Comparison of ENCODE assay signal across 30 mouse cellular contexts in the genomic region with DNA sequence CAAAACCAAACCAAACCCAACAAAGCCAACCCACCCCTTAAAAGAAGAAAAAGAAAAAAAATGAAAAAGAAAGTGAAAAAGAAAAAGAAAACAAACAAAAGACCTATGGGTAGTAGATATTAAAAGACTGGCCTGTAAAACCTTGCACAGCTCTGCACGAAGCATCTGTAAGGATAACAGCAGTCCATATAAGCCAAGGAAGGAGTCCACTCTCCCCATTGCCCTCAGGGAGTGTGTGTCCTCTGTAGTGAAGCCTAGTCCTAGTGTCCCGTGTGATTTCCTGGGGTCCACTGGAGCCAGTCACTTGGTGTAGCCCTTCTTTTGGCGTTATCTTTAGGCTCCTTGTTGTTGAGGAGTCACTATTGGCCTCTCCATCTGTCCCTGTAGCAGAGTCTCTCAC. TPM values are rescaled to one million over a fixed set of nuclear protein-coding genes. Genes with fewer than 3 reads are reported as not detected.
"Had no signal": no experiment of that assay in that cellular context is flagged by ENCODE, and none has a peak within 500 bp of the region (broad histone marks: within the 10 kb centered on the region; RNA-seq: fewer than 3 reads in every experiment).

No protein-coding gene starts in this region.

RNA-seq across cellular contexts. Expression of gene Duxf3, which starts 2.5 kb away (rescaled TPM):
- polyA plus RNA-seq: limb, embryonic 10.5 days; limb, embryonic 11.5 days; limb, embryonic 12.5 days; limb, embryonic 13.5 days; limb, embryonic 14.5 days; limb, embryonic 15.5 days; liver, adult 2 months; liver, embryonic 11.5 days; liver, embryonic 12.5 days; liver, embryonic 13.5 days; liver, embryonic 14.5 days; liver, embryonic 15.5 days; liver, embryonic 16.5 days; liver, postnatal 0 days; lung, adult 2 months; lung, embryonic 14.5 days; lung, embryonic 15.5 days; lung, embryonic 16.5 days; lung, postnatal 0 days; macrophage; midbrain, embryonic 10.5 days; midbrain, embryonic 11.5 days; midbrain, embryonic 12.5 days; midbrain, embryonic 13.5 days; midbrain, embryonic 14.5 days; midbrain, embryonic 15.5 days; midbrain, embryonic 16.5 days; midbrain, postnatal 0 days; myocyte; neural tube, embryonic 11.5 days had no signal

RNA-seq across cellular contexts. Expression of gene AW822073, which starts 5.3 kb away (rescaled TPM):
- polyA plus RNA-seq: limb, embryonic 10.5 days; limb, embryonic 11.5 days; limb, embryonic 12.5 days; limb, embryonic 13.5 days; limb, embryonic 14.5 days; limb, embryonic 15.5 days; liver, adult 2 months; liver, embryonic 11.5 days; liver, embryonic 12.5 days; liver, embryonic 13.5 days; liver, embryonic 14.5 days; liver, embryonic 15.5 days; liver, embryonic 16.5 days; liver, postnatal 0 days; lung, adult 2 months; lung, embryonic 14.5 days; lung, embryonic 15.5 days; lung, embryonic 16.5 days; lung, postnatal 0 days; macrophage; midbrain, embryonic 10.5 days; midbrain, embryonic 11.5 days; midbrain, embryonic 12.5 days; midbrain, embryonic 13.5 days; midbrain, embryonic 14.5 days; midbrain, embryonic 15.5 days; midbrain, embryonic 16.5 days; midbrain, postnatal 0 days; myocyte; neural tube, embryonic 11.5 days had no signal

RNA-seq across cellular contexts. Expression of gene Gm4981, which starts 6.5 kb away (rescaled TPM):
- polyA plus RNA-seq: limb, embryonic 10.5 days; limb, embryonic 11.5 days; limb, embryonic 12.5 days; limb, embryonic 13.5 days; limb, embryonic 14.5 days; limb, embryonic 15.5 days; liver, adult 2 months; liver, embryonic 11.5 days; liver, embryonic 12.5 days; liver, embryonic 13.5 days; liver, embryonic 14.5 days; liver, embryonic 15.5 days; liver, embryonic 16.5 days; liver, postnatal 0 days; lung, adult 2 months; lung, embryonic 14.5 days; lung, embryonic 15.5 days; lung, embryonic 16.5 days; lung, postnatal 0 days; macrophage; midbrain, embryonic 10.5 days; midbrain, embryonic 11.5 days; midbrain, embryonic 12.5 days; midbrain, embryonic 13.5 days; midbrain, embryonic 14.5 days; midbrain, embryonic 15.5 days; midbrain, embryonic 16.5 days; midbrain, postnatal 0 days; myocyte; neural tube, embryonic 11.5 days had no signal
